Mouse (Mus musculus) E14TG2a.4 (cell line): Measurements from ENCODE around the gene Usp48.

ENCODE experiments used
- H3K27me3 ChIP-seq: 2 replicates; pipeline ENCODE4 v1.6.1; 2014; ENCODE audit warnings: low read length, control low read depth; ENCODE audit not compliant: insufficient read depth
- H3K36me3 ChIP-seq: 2 replicates; pipeline ENCODE4 v1.6.1; 2014; ENCODE audit warnings: low read length, control low read depth; ENCODE audit not compliant: insufficient read depth
- H3K4me1 ChIP-seq: replicated peaks from 2 replicates; pipeline ENCODE4 v1.6.1; 2014; ENCODE audit warnings: low read depth, low read length, control low read depth
- H3K4me3 ChIP-seq: replicated peaks from 2 replicates; pipeline ENCODE4 v1.5.1; 2014; ENCODE audit warnings: mild to moderate bottlenecking, low read length
- H3K9me3 ChIP-seq: 2 replicates; pipeline ENCODE4 v1.6.1; 2014; ENCODE audit warnings: low read length, control low read depth
- CTCF ChIP-seq: conservative IDR thresholded peaks from 2 replicates; pipeline ENCODE4 v1.5.1; 2014; ENCODE audit warnings: low read length
- NANOG ChIP-seq: IDR thresholded peaks from 2 replicates; pipeline ENCODE4 v1.6.1; 2014; ENCODE audit warnings: borderline replicate concordance, low read length, mixed read lengths
- POU5F1 ChIP-seq: IDR thresholded peaks from 2 replicates; pipeline ENCODE4 v1.6.1; 2014; ENCODE audit warnings: low read length, borderline replicate concordance

Gene Usp48

GRCm38 (mm10) chr4:137703077-137703476, 109.5 kb downstream of the Usp48 start:
- Histone ChIP-seq H3K36me3 (no peaks in the 10 kb centered on the region), H3K4me3 (no peak overlapping the region), H3K9me3 (no peaks in the 10 kb centered on the region), H3K4me1 (peaks cover 65% of the 10 kb centered on the region), H3K27me3 (peaks cover 11% of the 10 kb centered on the region)
- TF ChIP-seq POU5F1 (no peak), NANOG (no peak), CTCF (no peak)

GRCm38 (mm10) chr4:137704561-137704960, 111.0 kb downstream of the Usp48 start:
- peaks cover 23% of the 10 kb centered on the region for H3K27me3 ChIP-seq
- peaks cover 53% of the 10 kb centered on the region for H3K4me1 ChIP-seq
- no peaks in the 10 kb centered on the region for H3K9me3 ChIP-seq
- H3K36me3 ChIP-seq = no peaks in the 10 kb centered on the region
- no peak overlapping the region for H3K4me3 ChIP-seq
- TF ChIP-seq CTCF (no peak), POU5F1 (peak; percentile 50; the same call in 1 of the 2 replicates)

GRCm38 (mm10) chr4:137705379-137705778, 111.8 kb downstream of the Usp48 start:
- TF ChIP-seq POU5F1 (no peak), CTCF (no peak), NANOG (no peak)
- H3K36me3 ChIP-seq = no peaks in the 10 kb centered on the region
- no peak overlapping the region for H3K4me3 ChIP-seq
- no peaks in the 10 kb centered on the region for H3K9me3 ChIP-seq
- peaks cover 27% of the 10 kb centered on the region for H3K27me3 ChIP-seq
- H3K4me1 ChIP-seq = peaks cover 53% of the 10 kb centered on the region

- Histone ChIP-seq H3K4me3 (peak overlapping the region; percentile 80; the same call in 1 of the 2 replicates), H3K27me3 (peaks cover 27% of the 10 kb centered on the region), H3K36me3 (no peaks in the 10 kb centered on the region), H3K4me1 (peaks cover 55% of the 10 kb centered on the region), H3K9me3 (no peaks in the 10 kb centered on the region)
- TF ChIP-seq POU5F1 = no peak
- TF ChIP-seq NANOG = no peak
- no peak for TF ChIP-seq CTCF
Measured at GRCm38 (mm10) chr4:137706510-137706909, 113.0 kb downstream of the Usp48 start.

- peaks cover 63% of the 10 kb centered on the region for H3K4me1 ChIP-seq
- TF ChIP-seq POU5F1 (no peak), NANOG (no peak), CTCF (no peak)
Measured at GRCm38 (mm10) chr4:137707216-137707990, 113.8 kb downstream of the Usp48 start.

More at GRCm38 (mm10) chr4:137707216-137707990, 113.8 kb downstream of the Usp48 start:
- H3K4me3 ChIP-seq = peak overlapping the region; percentile 80
- no peaks in the 10 kb centered on the region for H3K9me3 ChIP-seq
- H3K36me3 ChIP-seq = no peaks in the 10 kb centered on the region
- peaks cover 27% of the 10 kb centered on the region for H3K27me3 ChIP-seq
